Mouse (Mus musculus): ENCODE results near the gene Map3k7cl. TPM values are rescaled to one million over a fixed set of nuclear protein-coding genes. Genes with fewer than 3 reads are reported as not detected.

The Map3k7cl gene
- polyA plus RNA-seq, 1 experiment from 2014 or later = 0.09 TPM

GRCm38 (mm10) chr16:87563524-87563923 is 10.4 kb downstream of the Map3k7cl start:
- Histone ChIP-seq H3K27me3 (ENCODE audit: control insufficient read depth, insufficient read depth, low read depth, low read length) (no peaks in the 10 kb centered on the region), H3K4me3 (ENCODE audit: low read depth, low read length) (no peak overlapping the region), H3K36me3 (ENCODE audit: control insufficient read depth, insufficient read depth) (no peaks in the 10 kb centered on the region), H3K9ac (ENCODE audit: low read depth, low read length) (no peak overlapping the region), H3K27ac (ENCODE audit: low read length) (no peak overlapping the region), H3K4me1 (ENCODE audit: control insufficient read depth, low read depth, low read length) (no peaks in the 10 kb centered on the region), H3K4me2 (ENCODE audit: low read depth, low read length) (no peak overlapping the region), H3K9me3 (replicated peaks; ENCODE audit: control insufficient read depth, low read length) (no peaks in the 10 kb centered on the region)
- no peak for ATAC-seq (ENCODE audit: low read depth)
- WGBS (ENCODE audit: insufficient replicate concordance) = 55% methylated on average over 6 of the region's 6 CpGs

- H3K4me1 ChIP-seq (ENCODE audit: control insufficient read depth, low read depth, low read length) = no peaks in the 10 kb centered on the region
Measured at GRCm38 (mm10) chr16:87564564-87564963, 11.4 kb downstream of the Map3k7cl start.

GRCm38 (mm10) chr16:87567572-87567971 is 14.4 kb downstream of the Map3k7cl start:
- WGBS (ENCODE audit: insufficient replicate concordance) = 69% methylated on average over 13 of the region's 13 CpGs
- Histone ChIP-seq H3K27me3 (ENCODE audit: control insufficient read depth, insufficient read depth, low read depth, low read length) (no peaks in the 10 kb centered on the region), H3K36me3 (ENCODE audit: control insufficient read depth, insufficient read depth) (no peaks in the 10 kb centered on the region), H3K4me1 (ENCODE audit: control insufficient read depth, low read depth, low read length) (no peaks in the 10 kb centered on the region), H3K9me3 (replicated peaks; ENCODE audit: control insufficient read depth, low read length) (no peaks in the 10 kb centered on the region), H3K27ac (ENCODE audit: low read length) (no peak overlapping the region), H3K9ac (ENCODE audit: low read depth, low read length) (no peak overlapping the region), H3K4me3 (ENCODE audit: low read depth, low read length) (no peak overlapping the region), H3K4me2 (ENCODE audit: low read depth, low read length) (no peak overlapping the region)
- ATAC-seq (ENCODE audit: low read depth) = no peak

More at GRCm38 (mm10) chr16:87564564-87564963, 11.4 kb downstream of the Map3k7cl start:
- Histone ChIP-seq H3K36me3 (ENCODE audit: control insufficient read depth, insufficient read depth) (no peaks in the 10 kb centered on the region), H3K9me3 (replicated peaks; ENCODE audit: control insufficient read depth, low read length) (no peaks in the 10 kb centered on the region), H3K4me2 (ENCODE audit: low read depth, low read length) (no peak overlapping the region), H3K4me3 (ENCODE audit: low read depth, low read length) (no peak overlapping the region), H3K9ac (ENCODE audit: low read depth, low read length) (no peak overlapping the region), H3K27me3 (ENCODE audit: control insufficient read depth, insufficient read depth, low read depth, low read length) (no peaks in the 10 kb centered on the region), H3K27ac (ENCODE audit: low read length) (no peak overlapping the region)
- WGBS (ENCODE audit: insufficient replicate concordance) = 39% methylated on average over 3 of the region's 3 CpGs
- ATAC-seq (ENCODE audit: low read depth) = no peak

- no peaks in the 10 kb centered on the region for H3K9me3 ChIP-seq (replicated peaks; ENCODE audit: control insufficient read depth, low read length)
- no peak for ATAC-seq (ENCODE audit: low read depth)
- H3K4me2 ChIP-seq (ENCODE audit: low read depth, low read length) = no peak overlapping the region
- no peak overlapping the region for H3K9ac ChIP-seq (ENCODE audit: low read depth, low read length)
- H3K4me1 ChIP-seq (ENCODE audit: control insufficient read depth, low read depth, low read length) = no peaks in the 10 kb centered on the region
- H3K27me3 ChIP-seq (ENCODE audit: control insufficient read depth, insufficient read depth, low read depth, low read length) = no peaks in the 10 kb centered on the region
- no peaks in the 10 kb centered on the region for H3K36me3 ChIP-seq (ENCODE audit: control insufficient read depth, insufficient read depth)
- H3K4me3 ChIP-seq (ENCODE audit: low read depth, low read length) = no peak overlapping the region
- no peak overlapping the region for H3K27ac ChIP-seq (ENCODE audit: low read length)
- WGBS (ENCODE audit: insufficient replicate concordance) = 65% methylated on average over 7 of the region's 7 CpGs
Measured at GRCm38 (mm10) chr16:87568241-87568640, 15.1 kb downstream of the Map3k7cl start.

- WGBS (ENCODE audit: insufficient replicate concordance) = 57% methylated on average over 7 of the region's 7 CpGs
- no peak overlapping the region for H3K27ac ChIP-seq (ENCODE audit: low read length)
- ATAC-seq (ENCODE audit: low read depth) = no peak
- no peak overlapping the region for H3K9ac ChIP-seq (ENCODE audit: low read depth, low read length)
- no peaks in the 10 kb centered on the region for H3K9me3 ChIP-seq (replicated peaks; ENCODE audit: control insufficient read depth, low read length)
- no peak overlapping the region for H3K4me2 ChIP-seq (ENCODE audit: low read depth, low read length)
- H3K27me3 ChIP-seq (ENCODE audit: control insufficient read depth, insufficient read depth, low read depth, low read length) = no peaks in the 10 kb centered on the region
- H3K36me3 ChIP-seq (ENCODE audit: control insufficient read depth, insufficient read depth) = no peaks in the 10 kb centered on the region
- H3K4me1 ChIP-seq (ENCODE audit: control insufficient read depth, low read depth, low read length) = no peaks in the 10 kb centered on the region
- H3K4me3 ChIP-seq (ENCODE audit: low read depth, low read length) = no peak overlapping the region
Measured at GRCm38 (mm10) chr16:87569576-87570105, 16.5 kb downstream of the Map3k7cl start.

- H3K9me3 ChIP-seq (replicated peaks; ENCODE audit: control insufficient read depth, low read length) = no peaks in the 10 kb centered on the region
- no peaks in the 10 kb centered on the region for H3K36me3 ChIP-seq (ENCODE audit: control insufficient read depth, insufficient read depth)
- H3K4me2 ChIP-seq (ENCODE audit: low read depth, low read length) = no peak overlapping the region
- no peak for ATAC-seq (ENCODE audit: low read depth)
- no peak overlapping the region for H3K27ac ChIP-seq (ENCODE audit: low read length)
- 63% methylated on average over 7 of the region's 7 CpGs for WGBS (ENCODE audit: insufficient replicate concordance)
- H3K27me3 ChIP-seq (ENCODE audit: control insufficient read depth, insufficient read depth, low read depth, low read length) = no peaks in the 10 kb centered on the region
- no peak overlapping the region for H3K4me3 ChIP-seq (ENCODE audit: low read depth, low read length)
- H3K9ac ChIP-seq (ENCODE audit: low read depth, low read length) = no peak overlapping the region
- H3K4me1 ChIP-seq (ENCODE audit: control insufficient read depth, low read depth, low read length) = no peaks in the 10 kb centered on the region
Measured at GRCm38 (mm10) chr16:87570334-87570733, 17.2 kb downstream of the Map3k7cl start.

GRCm38 (mm10) chr16:87573409-87573808 is 20.3 kb downstream of the Map3k7cl start:
- no peak overlapping the region for H3K9ac ChIP-seq (ENCODE audit: low read depth, low read length)
- no peak overlapping the region for H3K4me2 ChIP-seq (ENCODE audit: low read depth, low read length)
- H3K9me3 ChIP-seq (replicated peaks; ENCODE audit: control insufficient read depth, low read length) = no peaks in the 10 kb centered on the region
- no peaks in the 10 kb centered on the region for H3K27me3 ChIP-seq (ENCODE audit: control insufficient read depth, insufficient read depth, low read depth, low read length)
- no peaks in the 10 kb centered on the region for H3K36me3 ChIP-seq (ENCODE audit: control insufficient read depth, insufficient read depth)
- H3K4me3 ChIP-seq (ENCODE audit: low read depth, low read length) = no peak overlapping the region
- no peak overlapping the region for H3K27ac ChIP-seq (ENCODE audit: low read length)
- H3K4me1 ChIP-seq (ENCODE audit: control insufficient read depth, low read depth, low read length) = no peaks in the 10 kb centered on the region
- WGBS (ENCODE audit: insufficient replicate concordance) = 52% methylated on average over 5 of the region's 5 CpGs
- no peak for ATAC-seq (ENCODE audit: low read depth)

GRCm38 (mm10) chr16:87574160-87574559 is 21.0 kb downstream of the Map3k7cl start:
- no peaks in the 10 kb centered on the region for H3K27me3 ChIP-seq (ENCODE audit: control insufficient read depth, insufficient read depth, low read depth, low read length)

GRCm38 (mm10) chr16:87575600-87575999 is 22.5 kb downstream of the Map3k7cl start:
- no peak overlapping the region for H3K9ac ChIP-seq (ENCODE audit: low read depth, low read length)
- no peaks in the 10 kb centered on the region for H3K27me3 ChIP-seq (ENCODE audit: control insufficient read depth, insufficient read depth, low read depth, low read length)
- 44% methylated on average over 10 of the region's 10 CpGs for WGBS (ENCODE audit: insufficient replicate concordance)
- no peak overlapping the region for H3K4me2 ChIP-seq (ENCODE audit: low read depth, low read length)
- H3K4me1 ChIP-seq (ENCODE audit: control insufficient read depth, low read depth, low read length) = no peaks in the 10 kb centered on the region
- H3K36me3 ChIP-seq (ENCODE audit: control insufficient read depth, insufficient read depth) = no peaks in the 10 kb centered on the region
- no peak for ATAC-seq (ENCODE audit: low read depth)
- H3K9me3 ChIP-seq (replicated peaks; ENCODE audit: control insufficient read depth, low read length) = no peaks in the 10 kb centered on the region
- H3K4me3 ChIP-seq (ENCODE audit: low read depth, low read length) = no peak overlapping the region
- no peak overlapping the region for H3K27ac ChIP-seq (ENCODE audit: low read length)

More at GRCm38 (mm10) chr16:87574160-87574559, 21.0 kb downstream of the Map3k7cl start:
- no peak overlapping the region for H3K4me3 ChIP-seq (ENCODE audit: low read depth, low read length)
- H3K9ac ChIP-seq (ENCODE audit: low read depth, low read length) = no peak overlapping the region
- WGBS (ENCODE audit: insufficient replicate concordance) = 68% methylated on average over 5 of the region's 5 CpGs
- H3K27ac ChIP-seq (ENCODE audit: low read length) = no peak overlapping the region
- no peaks in the 10 kb centered on the region for H3K4me1 ChIP-seq (ENCODE audit: control insufficient read depth, low read depth, low read length)
- no peak overlapping the region for H3K4me2 ChIP-seq (ENCODE audit: low read depth, low read length)
- ATAC-seq (ENCODE audit: low read depth) = no peak
- H3K9me3 ChIP-seq (replicated peaks; ENCODE audit: control insufficient read depth, low read length) = no peaks in the 10 kb centered on the region
- H3K36me3 ChIP-seq (ENCODE audit: control insufficient read depth, insufficient read depth) = no peaks in the 10 kb centered on the region

Measured in liver, embryonic 16.5 days (tissue).